Mouse (Mus musculus) layer of hippocampus, postnatal 14 days (tissue): Measurements from ENCODE around the gene 4930518I15Rik. TPM values are rescaled to one million over a fixed set of nuclear protein-coding genes. Genes with fewer than 3 reads are reported as not detected.
"Not testable (repeated sequence)": the region's sequence is repeated elsewhere in the genome, so short reads cannot be mapped to it uniquely, and the experiment has no call there.

Source experiments
- DNase-seq, 2 experiments: peaks; one replicate each; pipeline ENCODE4 v3.0.0; 2021 to 2022; ENCODE audit warnings: low spot score in 2 of 2, mixed read lengths in 1 of 2
- total RNA-seq, 2 experiments: library from RNA; stranded (reverse); gene quantifications; 2 replicates each; pipeline ENCODE4 v1.2.3; 2021

4930518I15Rik gene
- total RNA-seq, 2 experiments from 2014 or later, result 3.4 to 3.5 TPM

DNA sequence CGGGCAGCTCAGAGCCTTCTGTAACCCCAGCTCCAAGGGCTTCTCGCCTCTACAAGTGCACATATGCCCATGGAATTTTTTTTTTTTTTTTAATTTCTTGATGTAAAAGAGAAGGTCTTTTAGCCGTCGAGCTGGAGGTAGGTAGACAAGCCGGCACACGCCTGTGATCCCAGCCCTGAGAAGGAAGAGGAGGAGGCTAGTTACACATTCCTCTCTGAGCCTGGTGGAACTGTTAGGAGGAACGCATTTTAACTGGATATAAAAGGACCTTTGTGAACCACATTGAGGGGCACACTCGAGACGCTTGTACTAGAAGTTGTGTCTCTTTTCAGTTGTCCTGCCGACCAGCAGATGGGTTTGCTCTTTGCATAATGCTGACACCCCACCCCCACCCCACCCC is 13.0 kb downstream of the 4930518I15Rik start:
- no peak for DNase-seq

DNA sequence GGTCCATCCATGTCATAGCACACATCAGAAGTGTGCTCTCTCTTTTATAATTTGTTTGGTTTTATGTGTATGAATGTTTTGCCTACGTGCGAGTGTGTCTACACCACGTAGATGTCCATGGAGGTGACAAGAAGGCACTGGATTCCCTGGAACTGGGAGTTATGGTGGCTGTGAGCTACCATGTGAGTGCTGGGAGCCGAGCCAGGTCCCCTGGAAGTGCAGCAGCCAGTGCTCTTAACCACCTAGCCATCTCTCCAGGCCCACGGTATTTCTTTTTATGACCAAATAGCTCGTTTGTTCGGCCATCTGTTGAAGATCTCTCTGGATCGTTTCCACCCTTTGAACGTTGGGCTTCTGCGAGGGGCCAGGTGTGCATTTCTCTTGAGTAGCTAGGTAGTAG is 14.4 kb downstream of the 4930518I15Rik start:
- DNase-seq, result no peak

DNA sequence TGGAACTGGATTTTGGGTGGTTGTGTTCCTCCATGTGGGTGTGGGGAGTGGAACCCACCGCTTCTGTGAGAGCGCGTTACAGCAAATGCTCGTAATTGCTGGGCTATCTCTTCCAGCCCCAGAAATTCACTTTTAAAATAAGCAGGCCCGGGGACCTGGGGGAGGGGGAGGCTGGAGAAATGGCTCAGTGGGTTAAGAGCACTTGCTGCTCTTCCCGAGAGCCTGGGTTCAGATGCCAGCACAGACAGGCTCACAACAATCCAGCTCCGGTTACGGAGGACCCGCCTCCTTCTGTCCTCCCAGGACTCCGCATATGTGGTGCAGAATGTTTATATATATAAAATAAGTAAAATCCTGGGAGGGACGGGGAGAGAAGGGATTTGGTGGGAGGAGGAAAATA is 15.0 kb downstream of the 4930518I15Rik start:
- DNase-seq, result no peak

DNA sequence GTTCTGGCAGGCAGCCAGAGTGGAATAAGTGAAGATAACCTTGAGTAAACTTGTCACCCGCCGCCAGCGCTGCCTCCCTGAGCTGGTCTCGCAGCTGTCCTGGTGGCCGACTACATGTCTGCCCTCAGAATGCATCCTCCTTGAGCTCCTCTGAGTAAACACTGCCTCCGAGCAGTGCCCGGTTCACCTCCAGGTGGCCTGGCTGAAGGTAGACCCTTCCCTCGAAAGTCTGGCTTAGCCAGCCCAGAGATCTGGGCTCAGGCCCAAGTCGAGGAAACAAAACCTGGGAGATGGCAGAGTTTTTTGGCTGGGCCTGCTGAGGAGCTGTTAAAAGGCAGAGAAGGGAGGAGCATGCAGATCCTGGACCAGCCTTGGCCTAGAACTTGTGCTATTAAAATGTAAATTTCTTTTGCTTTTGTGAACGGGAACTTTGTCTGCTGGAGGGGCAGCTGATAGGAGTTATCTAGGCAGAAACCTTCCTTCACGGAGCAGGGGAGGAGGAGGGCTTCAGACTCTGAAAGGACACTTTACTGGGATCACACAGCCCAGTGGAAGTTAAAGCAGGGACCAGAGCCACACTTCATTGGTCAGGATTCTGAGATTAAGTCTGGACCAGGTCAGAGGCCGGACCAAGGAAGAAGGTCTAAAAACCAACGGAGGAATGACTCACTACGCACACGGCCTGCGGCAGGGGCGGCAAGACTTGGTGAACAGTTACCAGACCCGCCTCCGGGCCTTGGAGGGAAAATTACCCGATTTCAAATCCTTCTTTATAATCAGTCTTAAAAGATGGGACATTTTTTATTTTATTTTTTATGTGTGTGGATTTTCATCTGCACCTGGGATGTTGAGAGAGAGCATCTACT is 15.7 kb downstream of the 4930518I15Rik start:
- peak in 1 of 2 experiments; percentile 55 for DNase-seq

DNA sequence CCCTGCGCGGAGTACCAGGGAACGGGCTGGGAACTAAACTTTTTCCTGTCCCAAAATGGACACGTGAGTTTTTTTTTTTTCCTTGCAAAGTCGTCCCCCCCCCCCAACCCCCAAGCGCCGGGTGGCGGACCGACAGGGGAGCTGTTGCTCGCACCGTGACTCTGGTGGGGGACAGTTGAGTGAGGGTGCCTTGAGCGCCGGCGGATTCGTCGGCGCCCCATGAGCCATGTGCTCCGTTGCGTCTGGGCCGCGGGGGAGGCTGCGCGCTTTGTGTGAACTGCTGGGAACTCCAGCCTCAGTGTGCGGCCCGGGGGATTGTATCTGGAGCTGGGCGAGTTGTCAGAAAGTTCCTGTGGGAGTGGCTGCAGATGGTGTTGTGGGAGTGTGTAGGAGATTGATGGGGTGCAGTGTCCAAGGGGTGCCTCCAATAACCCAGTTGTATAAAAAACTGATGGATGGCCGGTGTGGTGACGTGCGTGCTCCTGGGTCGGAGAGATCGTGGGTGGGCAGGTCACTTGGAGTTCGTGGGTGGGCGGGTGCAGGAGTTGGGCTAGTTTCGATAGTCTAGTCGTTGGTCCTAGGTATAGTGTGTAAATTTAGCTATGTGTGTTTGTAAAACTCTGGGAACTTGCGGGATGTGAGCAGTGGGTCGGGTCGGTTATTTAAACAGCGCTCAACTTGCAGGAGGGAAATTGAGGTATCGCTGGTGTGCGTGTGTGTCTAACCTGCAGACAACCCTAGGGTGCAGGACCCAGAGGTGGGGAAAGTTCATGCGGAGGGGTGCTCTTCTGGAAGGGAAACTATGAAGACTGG is 16.5 kb downstream of the 4930518I15Rik start:
- peak in 1 of 2 experiments; percentile 45 for DNase-seq

DNA sequence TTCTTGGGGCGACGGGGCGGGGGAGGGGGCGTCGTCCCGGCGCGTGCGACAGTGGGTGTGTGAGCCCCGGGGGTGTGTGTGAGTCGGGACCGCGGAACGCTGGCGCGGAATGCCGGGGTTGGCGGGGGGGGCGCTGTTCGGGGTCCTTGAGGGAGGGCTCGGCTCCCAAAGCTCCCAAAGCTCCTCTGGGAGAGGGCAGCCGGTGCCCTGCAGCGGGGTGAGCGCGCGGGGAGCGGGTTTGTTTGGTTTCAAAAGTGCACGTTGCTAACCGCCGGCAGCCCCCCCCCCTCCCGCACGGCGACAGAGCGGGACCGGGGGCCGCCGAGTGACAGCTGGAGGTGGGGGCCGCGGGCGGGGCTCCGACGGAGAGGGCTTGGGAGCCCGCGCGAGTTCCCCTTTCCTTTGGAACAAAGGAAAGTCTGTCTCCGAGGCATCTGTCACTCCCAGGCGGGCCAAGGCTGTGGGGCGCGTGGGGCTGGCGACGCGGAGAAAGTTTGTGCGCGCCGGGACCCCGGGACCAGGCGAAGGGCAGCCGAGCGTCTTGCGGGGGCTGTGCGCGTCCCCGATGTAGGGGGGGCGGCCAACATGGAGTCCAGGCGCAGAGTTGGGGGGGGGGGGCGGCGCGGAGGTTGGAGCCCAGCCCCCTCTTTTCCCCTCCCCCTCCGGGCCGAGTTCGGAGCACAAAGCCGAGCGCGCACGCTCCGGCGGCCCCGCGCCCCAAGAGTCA is 17.3 kb downstream of the 4930518I15Rik start:
- DNase-seq, result peak in 1 of 2 experiments; percentile 29

DNA sequence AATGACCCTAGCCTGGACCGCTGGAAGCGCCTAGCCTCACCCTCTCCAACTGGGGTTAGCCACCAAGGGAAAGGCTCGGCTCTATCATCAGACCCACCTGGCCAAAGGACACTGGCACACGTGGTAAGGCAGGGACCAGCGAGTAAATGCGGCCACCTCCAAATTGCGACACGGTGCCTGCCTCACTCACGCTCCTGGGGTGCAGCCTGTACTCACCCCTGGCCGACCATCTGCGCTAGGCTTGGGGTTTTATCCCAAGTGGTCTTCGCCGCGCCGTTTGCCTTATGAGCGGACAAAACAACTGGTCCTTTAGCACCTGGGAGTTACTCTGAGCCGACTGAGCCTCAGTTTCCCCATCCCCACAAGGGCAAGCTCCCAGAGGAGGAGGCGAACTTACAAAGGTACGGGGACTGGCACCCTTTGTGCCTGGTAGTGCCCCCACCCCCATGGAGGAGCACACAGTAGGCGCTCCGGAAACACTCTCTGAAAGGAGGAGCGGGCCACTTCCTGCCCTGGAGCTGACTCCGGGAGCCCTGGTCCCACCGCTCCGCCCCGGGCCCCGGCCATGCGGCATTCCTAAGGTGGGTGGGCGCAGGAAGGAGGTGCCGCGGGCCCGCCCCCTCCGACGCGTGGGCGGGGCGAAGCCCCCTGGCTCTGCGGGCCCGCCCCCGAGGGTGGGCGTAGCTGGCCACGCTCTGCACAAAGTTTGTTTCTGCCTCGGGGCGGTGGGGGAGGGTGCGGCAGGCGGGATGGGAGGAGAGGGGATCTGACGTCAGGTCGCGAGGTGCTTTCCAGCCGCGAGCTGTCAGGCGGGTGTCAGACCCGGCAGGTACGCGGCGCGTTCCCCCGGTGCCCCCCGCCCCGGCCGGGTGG is 18.2 kb downstream of the 4930518I15Rik start, which contains the start of gene Tgif2:
Gene Tgif2, plus strand, starts transcription at position 689 of the 873 bp plus-strand sequence.
- peak in 1 of 2 experiments; percentile 29 for DNase-seq

DNA sequence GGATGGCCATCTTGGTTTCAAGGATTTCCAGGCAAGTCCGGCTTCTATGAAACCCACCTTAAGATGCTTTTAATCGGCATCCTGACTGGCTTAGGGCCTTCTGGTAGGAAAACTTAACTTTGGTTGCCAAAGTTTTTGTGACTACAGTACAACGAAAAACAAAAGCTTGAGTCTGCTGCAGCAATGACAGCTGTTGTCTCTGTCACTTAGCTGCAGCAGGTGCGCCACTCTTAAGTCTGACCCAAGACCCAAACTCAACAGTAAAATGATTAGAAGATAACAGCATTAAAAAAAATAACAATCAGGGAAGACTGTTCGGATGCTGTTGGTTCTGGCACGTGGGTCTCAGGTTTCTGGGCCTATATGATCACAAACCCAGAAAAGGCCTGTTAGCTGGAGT is 18.9 kb downstream of the 4930518I15Rik start:
- DNase-seq, result no peak

DNA sequence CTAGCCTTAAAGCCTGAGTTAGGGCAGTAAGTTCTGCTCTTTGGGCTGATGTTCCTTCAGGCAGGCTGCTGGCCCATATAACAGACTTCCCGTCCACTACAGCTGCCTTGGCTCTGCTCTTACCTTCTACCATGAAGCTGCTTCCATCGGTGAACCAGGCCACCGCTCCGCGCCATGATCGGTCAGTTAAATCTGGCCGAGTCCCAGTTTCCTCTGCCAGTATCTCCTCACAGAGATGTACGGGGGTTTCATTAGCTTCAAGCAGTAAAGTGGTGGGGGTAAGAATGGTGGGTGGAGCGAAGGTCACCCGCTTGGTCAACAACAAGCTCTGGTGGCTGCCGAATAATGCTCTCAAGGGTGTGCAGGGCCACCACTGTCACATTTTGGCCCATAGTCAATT is 23.4 kb downstream of the 4930518I15Rik start:
- no peak for DNase-seq

DNA sequence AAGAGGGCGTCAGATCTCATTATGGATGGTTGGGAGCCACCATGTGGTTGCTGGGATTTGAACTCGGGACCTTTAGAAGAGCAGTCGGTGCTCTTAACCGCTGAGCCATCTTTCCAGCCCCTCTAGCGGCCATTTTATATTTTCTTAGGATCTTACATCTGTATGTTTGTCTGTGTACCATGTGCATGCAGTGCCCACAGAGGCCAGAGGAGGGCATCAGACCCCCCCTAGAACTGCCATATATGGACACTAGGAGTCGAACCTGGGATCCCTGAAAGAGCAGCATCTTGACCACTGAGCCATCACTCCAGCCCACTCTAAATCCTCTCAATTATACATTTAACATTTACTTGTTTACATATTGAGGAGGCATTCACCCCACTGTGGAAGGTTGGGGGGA is 32.6 kb downstream of the 4930518I15Rik start:
- DNase-seq, result not testable (repeated sequence)

DNA sequence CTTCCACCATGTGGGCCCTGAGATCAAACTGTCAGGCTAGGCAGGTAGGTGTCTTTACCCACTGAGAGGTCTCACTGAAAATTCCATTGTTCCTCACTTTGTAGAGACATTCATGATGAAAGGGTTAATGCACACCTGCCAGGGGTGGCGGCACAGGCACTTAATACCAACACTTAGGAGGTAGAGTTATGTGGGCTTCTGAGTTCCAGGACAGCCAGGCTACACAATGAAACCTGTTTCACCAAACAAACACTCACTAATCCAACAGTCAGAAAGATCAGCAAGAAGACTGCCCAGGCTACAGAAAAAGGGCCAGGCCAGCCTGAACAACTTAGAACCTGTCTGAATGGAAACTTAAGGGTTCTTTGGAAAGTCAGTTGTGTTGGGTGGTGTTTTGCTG is 41.6 kb downstream of the 4930518I15Rik start:
- no peak for DNase-seq

DNA sequence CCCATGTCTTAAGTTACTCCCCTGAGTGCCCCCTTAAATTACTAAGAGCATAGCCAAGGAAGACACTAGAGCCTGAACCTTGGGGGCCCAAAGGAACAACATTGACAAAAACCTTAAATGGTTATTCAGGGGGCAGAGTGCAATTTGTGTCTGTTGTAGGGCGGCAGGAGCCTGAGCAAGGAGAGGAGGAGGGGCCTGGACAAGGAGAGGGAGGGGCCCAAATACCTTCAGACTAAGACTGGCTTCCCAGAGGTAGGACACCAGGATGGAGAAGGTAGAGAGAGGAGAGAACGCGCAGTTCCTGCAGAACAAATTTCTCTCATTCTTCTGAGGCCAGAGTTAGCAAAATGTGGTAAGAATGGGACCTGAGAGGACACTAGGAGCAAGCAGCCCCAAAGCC is 42.3 kb downstream of the 4930518I15Rik start:
- DNase-seq, result no peak

DNA sequence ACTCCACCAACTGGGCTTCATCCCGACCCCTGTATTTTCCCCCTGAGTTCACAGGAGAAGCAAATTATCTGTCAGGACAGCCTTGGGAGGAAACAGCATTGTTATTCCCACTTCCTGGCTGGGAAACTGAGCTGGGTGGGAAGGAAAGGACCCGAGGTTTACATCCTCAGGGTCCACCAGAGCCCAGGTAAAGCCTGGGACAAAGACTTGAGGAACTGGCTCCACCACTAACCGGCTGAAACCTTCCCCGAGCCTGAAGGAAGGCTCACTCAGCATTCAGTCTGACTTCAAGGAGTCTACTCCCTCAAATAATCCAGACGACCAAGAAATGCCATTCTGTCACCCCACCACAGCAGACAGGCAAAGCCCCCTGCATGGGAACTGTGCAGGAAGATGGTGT is 42.9 kb downstream of the 4930518I15Rik start:
- no peak for DNase-seq

DNA sequence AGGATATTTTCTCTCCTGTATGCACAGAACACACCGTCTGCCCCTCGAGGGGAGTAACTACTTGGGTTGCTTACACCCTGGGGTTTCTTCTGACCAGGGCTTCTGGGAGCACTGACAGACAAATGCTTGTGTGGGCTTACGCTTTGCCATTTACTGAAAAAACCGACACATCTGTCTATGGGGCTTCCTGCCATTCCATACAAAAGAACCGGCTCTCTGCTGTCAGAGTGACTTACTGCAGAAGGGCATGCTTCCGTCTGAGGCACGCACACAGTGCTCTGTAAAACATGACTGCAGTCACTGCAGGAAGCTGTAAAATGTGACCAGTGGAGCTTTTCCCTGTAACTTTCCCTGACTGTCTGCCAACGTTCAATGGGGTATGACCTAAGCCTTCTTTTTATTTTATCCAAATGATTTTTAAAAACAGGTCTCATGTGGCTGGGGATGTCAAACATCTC is 43.4 kb downstream of the 4930518I15Rik start:
- DNase-seq, result no peak

DNA sequence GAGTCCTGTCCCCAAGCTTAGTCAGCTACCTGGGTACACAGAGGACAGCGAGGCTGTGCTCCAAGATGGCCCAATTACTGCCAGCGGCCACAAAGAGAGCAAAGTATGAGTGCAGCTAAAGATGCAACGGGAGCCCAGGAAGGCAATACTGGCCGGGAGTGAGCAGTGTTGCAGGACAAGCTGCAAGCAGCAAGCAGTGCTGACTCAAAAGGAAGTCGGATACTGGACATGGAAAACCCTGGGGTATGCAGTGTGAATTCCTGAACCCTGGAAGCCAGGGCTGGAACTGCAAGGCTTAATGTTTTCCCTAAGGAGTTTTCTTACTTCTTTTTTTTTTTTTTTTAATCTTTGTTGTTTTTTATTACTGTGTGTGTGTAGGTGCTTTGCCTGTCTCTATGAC is 46.2 kb downstream of the 4930518I15Rik start:
- DNase-seq, result no peak

DNA sequence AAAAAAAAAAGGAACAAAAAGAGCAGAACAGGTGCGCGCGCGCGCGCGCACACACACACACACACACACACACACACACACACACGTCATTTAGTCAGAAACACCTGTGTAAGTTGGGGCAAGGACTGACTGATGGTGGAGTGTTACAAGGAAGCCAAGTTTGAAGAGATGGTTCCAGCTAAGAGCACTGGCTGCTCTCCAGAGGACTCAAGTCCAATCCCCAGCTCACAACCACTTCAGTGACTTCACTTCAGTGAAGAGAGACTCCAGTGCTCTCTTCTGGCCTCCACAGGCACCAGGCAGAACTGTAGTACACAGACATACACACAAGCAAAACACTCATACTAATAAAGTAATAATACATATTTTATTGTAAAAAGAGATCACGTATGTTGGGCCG is 47.0 kb downstream of the 4930518I15Rik start:
- no peak for DNase-seq

DNA sequence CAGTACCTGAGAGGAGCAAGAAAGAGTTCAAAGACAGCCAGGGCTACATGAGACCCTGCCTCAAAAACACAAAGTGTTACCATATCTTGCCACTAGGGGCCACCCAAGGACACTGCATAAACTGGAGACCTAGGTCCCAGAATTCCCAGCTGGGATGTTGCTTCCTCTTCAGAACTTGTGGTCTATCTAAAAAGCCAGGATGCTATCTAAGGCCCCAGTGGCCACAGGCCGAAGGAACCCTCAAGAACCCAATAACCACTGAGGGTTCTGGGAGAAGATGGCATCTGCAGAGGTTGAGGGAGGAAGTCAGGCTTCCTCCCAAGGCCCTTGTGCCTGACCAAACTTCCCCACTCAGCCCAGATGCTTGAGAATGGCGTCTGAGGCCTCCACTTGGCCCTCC is 48.2 kb downstream of the 4930518I15Rik start:
- peak; percentile 62 to 77 for DNase-seq

DNA sequence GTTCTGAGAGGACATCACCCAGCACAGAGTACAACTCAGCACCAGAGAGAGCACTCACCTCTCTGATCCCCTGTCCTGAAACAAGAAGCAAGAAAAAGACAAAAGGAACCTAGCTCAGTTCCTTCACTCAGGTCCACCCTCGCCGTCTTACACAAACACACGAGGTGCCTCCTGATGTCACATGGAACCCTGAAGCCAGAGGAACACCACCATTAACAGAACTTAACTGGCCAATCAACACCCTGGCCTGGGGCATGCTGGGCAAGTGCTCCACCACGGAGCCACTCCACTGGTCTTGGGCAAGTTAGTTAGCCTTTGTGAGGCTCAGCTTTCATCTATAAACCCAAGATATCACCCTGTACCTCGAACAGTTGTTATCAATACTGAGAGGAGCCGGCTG is 50.9 kb downstream of the 4930518I15Rik start:
- no peak for DNase-seq
